Mouse (Mus musculus) embryonic facial prominence, embryonic 14.5 days (tissue): ENCODE data around the gene Ppp1r1b. TPM values are rescaled to one million over a fixed set of nuclear protein-coding genes. Genes with fewer than 3 reads are reported as not detected.

ENCODE experiments used
- ATAC-seq: fragments of 200-750 bp; cut with Nextera tagmentation; 2 replicates; pipeline ENCODE4 v1.8.0; 2017; ENCODE audit warnings: low read depth, moderate number of reproducible peaks, moderate TSS enrichment
- DNase-seq: peaks from one replicate; pipeline ENCODE4 v3.0.0-alpha.2; 2015; ENCODE audit warnings: low spot score
- H3K27ac ChIP-seq: fragments of 300-500 bp; sonication (generic); replicated peaks from 2 replicates; pipeline ENCODE4 v1.5.1; 2014; ENCODE audit warnings: low read depth, mild to moderate bottlenecking, low read length, moderate library complexity
- H3K27me3 ChIP-seq: fragments of 300-500 bp; sonication (generic); replicated peaks from 2 replicates; pipeline ENCODE4 v1.6.1; 2014; ENCODE audit warnings: low read length; ENCODE audit not compliant: control insufficient read depth, insufficient read depth
- H3K36me3 ChIP-seq: fragments of 300-500 bp; sonication (generic); 2 replicates; pipeline ENCODE4 v1.6.1; 2014; ENCODE audit warnings: low read length, mixed read lengths; ENCODE audit not compliant: control insufficient read depth, insufficient read depth
- H3K4me1 ChIP-seq: fragments of 300-500 bp; sonication (generic); 2 replicates; pipeline ENCODE4 v1.6.1; 2014; ENCODE audit warnings: antibody characterized with exemption, low read length; ENCODE audit not compliant: control insufficient read depth, insufficient read depth
- H3K4me2 ChIP-seq: fragments of 300-500 bp; sonication (generic); 2 replicates; pipeline ENCODE4 v1.6.1; 2014; ENCODE audit warnings: low read depth, mild to moderate bottlenecking, low read length, moderate library complexity, mixed read lengths
- H3K4me3 ChIP-seq: fragments of 300-500 bp; sonication (generic); 2 replicates; pipeline ENCODE4 v1.5.1; 2014; ENCODE audit warnings: low read depth, mild to moderate bottlenecking, low read length
- H3K9ac ChIP-seq: fragments of 300-500 bp; sonication (generic); 2 replicates; pipeline ENCODE4 v1.6.1; 2014; ENCODE audit warnings: low read depth, mild to moderate bottlenecking, low read length, moderate library complexity, mixed read lengths
- H3K9me3 ChIP-seq: fragments of 300-500 bp; sonication (generic); 2 replicates; pipeline ENCODE4 v1.6.1; 2016; ENCODE audit warnings: low read length; ENCODE audit not compliant: control insufficient read depth
- WGBS: fragments of 180-500 bp; shearing (Covaris S2); extraction: QIAGEN DNeasy Blood & Tissue Kit; methylation state at CpG from one replicate; pipeline ENCODE4 v1.1.7; 2014; 5-methylcytosine and 5-hydroxymethylcytosine counted together
- polyA plus RNA-seq: library from polyadenylated mRNA; unstranded; fragments of >200 nt; fragmentation: Nextera tagmentation; extraction: Ambion mirVana; gene quantifications from 2 replicates; pipeline ENCODE4 v1.2.1, GENCODE M21; 2014

Gene Ppp1r1b
- polyA plus RNA-seq, 1 experiment from 2014 or later = 4.1 TPM

DNA sequence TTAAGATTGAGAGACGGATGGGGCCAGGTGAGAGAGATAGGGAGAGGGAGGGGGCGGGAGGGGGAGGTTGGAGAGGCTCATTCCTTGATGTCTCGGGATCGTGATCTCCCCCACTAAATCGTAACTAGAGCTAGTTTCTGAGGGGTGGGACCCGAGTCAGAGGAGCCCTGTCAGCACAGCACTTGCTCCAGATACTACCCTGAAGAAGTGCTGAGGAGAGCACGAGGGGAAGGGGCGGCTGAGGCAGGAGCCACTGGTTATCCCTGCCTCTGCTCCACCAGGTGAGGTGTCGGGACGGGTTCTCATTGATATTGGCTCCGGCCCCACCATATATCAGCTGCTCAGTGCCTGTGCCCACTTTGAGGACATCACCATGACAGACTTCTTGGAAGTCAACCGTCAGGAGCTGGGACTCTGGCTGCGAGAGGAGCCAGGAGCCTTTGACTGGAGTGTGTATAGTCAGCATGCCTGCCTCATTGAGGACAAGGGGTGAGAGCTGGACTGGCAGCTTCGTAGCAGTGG is 38.9 kb downstream of the Ppp1r1b start:
- 0 out of 2 replicates have a peak overlapping the region, but pooled peaks have one; percentile 10 for H3K4me2 ChIP-seq
- no peak for ATAC-seq
- WGBS = 53% methylated on average over 14 of the region's 14 CpGs

DNA sequence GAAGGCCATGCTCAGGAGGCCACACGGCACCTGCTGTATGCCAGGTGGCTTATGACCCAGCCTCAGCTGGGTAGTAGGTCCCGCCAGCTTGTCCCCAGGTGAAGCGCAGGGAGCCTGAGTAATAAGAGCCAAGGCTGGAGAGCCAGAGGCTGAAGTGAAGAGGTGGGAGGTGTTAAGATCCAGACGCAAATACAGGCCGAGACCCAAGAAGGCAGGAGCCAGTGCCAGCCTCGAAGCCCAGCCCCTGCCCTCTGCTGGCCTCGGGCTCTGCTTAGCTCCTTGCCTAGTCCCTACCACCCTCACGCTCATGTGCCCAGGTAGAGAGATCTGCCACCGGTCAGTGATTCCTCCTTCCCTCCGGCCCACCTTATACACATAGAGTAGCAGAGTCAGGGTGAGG is 40.1 kb downstream of the Ppp1r1b start:
- ATAC-seq (no peak), DNase-seq (no peak)
- no peaks in the 10 kb centered on the region for H3K9me3 ChIP-seq
- H3K9ac ChIP-seq = no peak overlapping the region
- 0 out of 2 replicates have a peak, but pooled peaks cover 4% of the 10 kb centered on the region for H3K4me1 ChIP-seq
- H3K36me3 ChIP-seq = no peaks in the 10 kb centered on the region
- H3K4me3 ChIP-seq = no peak overlapping the region
- 74% methylated on average over 10 of the region's 10 CpGs for WGBS
- H3K27me3 ChIP-seq = peaks cover 50% of the 10 kb centered on the region
- H3K4me2 ChIP-seq = no peak overlapping the region
- H3K27ac ChIP-seq = no peak overlapping the region

More for the DNA sequence above, 38.9 kb downstream of the Ppp1r1b start:
- Histone ChIP-seq H3K36me3 (no peaks in the 10 kb centered on the region), H3K9ac (no peak overlapping the region), H3K4me3 (no peak overlapping the region), H3K4me1 (no peaks in the 10 kb centered on the region), H3K27me3 (peaks cover 50% of the 10 kb centered on the region), H3K9me3 (no peaks in the 10 kb centered on the region), H3K27ac (no peak overlapping the region)
- no peak for DNase-seq

DNA sequence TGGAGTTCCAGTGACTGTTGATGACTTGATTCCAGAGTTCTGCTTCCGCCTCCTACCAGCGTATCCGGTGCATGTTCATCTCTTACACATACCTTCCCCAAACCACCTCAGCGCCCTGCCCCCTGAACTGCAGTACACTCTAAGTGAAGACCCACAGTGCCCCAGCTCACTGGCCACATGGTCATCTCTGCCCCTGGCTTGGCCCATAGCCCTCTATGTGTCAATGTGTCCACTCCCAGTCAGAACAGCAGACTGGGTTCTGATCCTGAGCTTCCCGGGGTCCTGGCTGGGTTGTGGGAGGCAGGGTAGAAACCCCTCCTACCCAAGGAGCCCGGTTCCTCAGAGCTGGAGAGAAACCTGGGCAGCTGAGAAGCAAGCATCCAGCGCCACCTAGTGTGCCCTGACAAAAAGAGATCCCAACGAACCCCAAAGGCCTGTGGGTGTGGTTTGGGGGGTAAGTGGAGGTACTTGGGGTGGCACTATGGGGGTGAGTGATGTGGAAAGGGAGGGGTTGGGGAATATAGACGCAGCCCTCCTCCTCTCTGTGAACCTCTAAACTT is 41.1 kb downstream of the Ppp1r1b start:
- Histone ChIP-seq H3K27ac (no peak overlapping the region), H3K9ac (no peak overlapping the region), H3K36me3 (no peaks in the 10 kb centered on the region), H3K27me3 (peaks cover 50% of the 10 kb centered on the region), H3K9me3 (no peaks in the 10 kb centered on the region), H3K4me3 (no peak overlapping the region), H3K4me1 (peaks cover 10% of the 10 kb centered on the region; the same call in 1 of the 2 replicates), H3K4me2 (no peak overlapping the region)
- DNase-seq = peak; percentile 65
- ATAC-seq = no peak
- 21% methylated on average over 9 of the region's 9 CpGs for WGBS

DNA sequence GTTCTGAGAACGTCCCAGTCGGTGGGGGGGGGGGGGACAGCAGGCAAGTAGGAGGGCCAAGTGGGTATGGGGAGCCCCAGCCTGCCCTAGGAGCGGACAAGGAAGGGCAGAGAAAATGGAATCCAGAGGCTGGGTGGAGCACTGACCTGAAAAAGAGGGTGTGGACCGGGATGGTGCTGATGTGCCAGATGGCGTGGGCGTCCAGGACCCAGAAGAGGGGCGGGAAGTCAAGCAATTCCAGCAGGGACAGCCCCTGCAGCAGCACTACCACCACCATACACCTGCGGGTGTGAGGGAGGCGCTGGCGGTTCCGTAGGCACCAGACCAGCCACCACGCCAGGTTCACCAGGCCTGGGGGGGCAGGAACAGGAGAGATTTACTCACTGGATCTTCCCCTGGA is 41.9 kb downstream of the Ppp1r1b start:
- Histone ChIP-seq H3K4me2 (no peak overlapping the region), H3K36me3 (no peaks in the 10 kb centered on the region), H3K9me3 (no peaks in the 10 kb centered on the region), H3K4me1 (peaks cover 15% of the 10 kb centered on the region; the same call in 1 of the 2 replicates), H3K4me3 (no peak overlapping the region), H3K9ac (0 out of 2 replicates have a peak overlapping the region, but pooled peaks have one; percentile 6), H3K27ac (no peak overlapping the region), H3K27me3 (peaks cover 43% of the 10 kb centered on the region)
- DNase-seq (no peak), ATAC-seq (no peak)
- 72% methylated on average over 9 of the region's 12 CpGs for WGBS

DNA sequence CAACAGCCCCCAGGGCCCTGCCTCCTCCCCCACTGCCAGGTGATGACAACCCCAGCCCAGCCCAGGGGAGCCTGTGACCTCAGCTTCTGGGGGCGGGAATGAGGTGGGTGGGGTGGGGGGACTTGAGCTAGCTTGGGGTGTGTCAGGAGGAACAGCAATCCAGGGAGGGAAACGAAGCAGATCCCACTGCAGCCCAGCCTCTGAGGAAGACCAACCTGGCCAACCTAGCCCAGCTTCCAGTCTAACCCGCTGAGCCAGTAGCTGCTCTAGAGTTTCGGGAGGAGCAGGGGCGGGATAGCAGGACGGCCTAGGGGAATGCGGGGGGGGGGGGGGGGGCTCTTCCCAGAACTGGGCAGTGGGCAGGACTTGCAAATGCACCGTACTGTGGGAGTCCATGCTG is 43.8 kb downstream of the Ppp1r1b start:
- WGBS = 12% methylated on average over 6 of the region's 8 CpGs
- DNase-seq (peak; percentile 80), ATAC-seq (peak; percentile 56)
- H3K27ac ChIP-seq = peak overlapping the region; percentile 81
- peaks cover 15% of the 10 kb centered on the region; the same call in 1 of the 2 replicates for H3K4me1 ChIP-seq
- H3K36me3 ChIP-seq = no peaks in the 10 kb centered on the region
- no peaks in the 10 kb centered on the region for H3K9me3 ChIP-seq
- H3K4me2 ChIP-seq = no peak overlapping the region
- peaks cover 24% of the 10 kb centered on the region for H3K27me3 ChIP-seq
- H3K9ac ChIP-seq = no peak overlapping the region
- no peak overlapping the region for H3K4me3 ChIP-seq

DNA sequence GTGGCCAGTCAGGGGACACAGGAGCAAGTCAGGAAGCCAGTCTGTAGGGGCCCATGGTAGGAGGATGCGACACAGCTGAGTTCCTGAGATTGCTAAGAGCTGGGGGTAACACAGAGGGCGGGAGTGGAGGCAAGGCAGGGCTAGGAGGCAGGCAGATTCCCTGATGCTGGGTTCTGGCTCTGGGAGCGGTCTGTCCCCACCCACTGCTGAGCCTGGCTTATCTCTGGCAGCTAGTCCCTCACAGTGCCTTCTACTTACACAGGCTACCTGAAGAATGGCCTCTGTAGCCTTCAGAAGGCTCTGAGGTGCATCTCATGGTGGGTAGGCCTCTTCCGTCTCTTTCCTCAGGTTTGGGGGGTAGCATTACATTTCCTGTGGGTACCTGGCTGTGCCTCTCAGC is 44.4 kb downstream of the Ppp1r1b start:
- H3K27ac ChIP-seq = peak overlapping the region; percentile 81
- ATAC-seq (0 out of 2 replicates have a peak, but pooled peaks have one; percentile 10), DNase-seq (no peak)
- no peak overlapping the region for H3K9ac ChIP-seq
- H3K36me3 ChIP-seq = no peaks in the 10 kb centered on the region
- peaks cover 18% of the 10 kb centered on the region for H3K27me3 ChIP-seq
- no peak overlapping the region for H3K4me3 ChIP-seq
- H3K9me3 ChIP-seq = no peaks in the 10 kb centered on the region
- peaks cover 15% of the 10 kb centered on the region; the same call in 1 of the 2 replicates for H3K4me1 ChIP-seq
- WGBS = 56% methylated on average over 3 of the region's 4 CpGs
- no peak overlapping the region for H3K4me2 ChIP-seq

DNA sequence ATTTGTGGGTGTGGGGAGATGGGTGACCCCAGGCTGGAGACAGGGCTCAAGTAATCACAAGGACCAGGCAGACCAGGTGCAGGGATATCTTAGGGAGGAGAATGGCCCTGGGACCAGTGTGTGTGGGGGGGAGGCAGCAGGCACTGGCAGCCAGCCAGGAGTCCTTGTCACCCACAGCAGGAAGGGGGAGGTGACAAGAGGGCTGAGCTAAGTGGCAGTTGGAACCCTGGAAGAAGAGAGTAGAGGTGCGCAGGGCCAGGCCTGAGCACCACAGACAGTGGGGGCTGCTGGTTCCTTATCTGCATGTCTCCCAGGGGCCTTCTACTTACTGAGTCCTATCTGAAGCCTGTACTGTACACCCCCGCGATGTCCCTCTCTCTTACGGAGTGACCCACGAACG is 45.1 kb downstream of the Ppp1r1b start:
- Histone ChIP-seq H3K4me2 (no peak overlapping the region), H3K27me3 (peaks cover 11% of the 10 kb centered on the region), H3K9me3 (no peaks in the 10 kb centered on the region), H3K27ac (peak overlapping the region; percentile 81), H3K4me3 (no peak overlapping the region), H3K36me3 (no peaks in the 10 kb centered on the region), H3K9ac (no peak overlapping the region), H3K4me1 (peaks cover 15% of the 10 kb centered on the region; the same call in 1 of the 2 replicates)
- DNase-seq (peak; percentile 62), ATAC-seq (peak; percentile 27; the same call in 1 of the 2 replicates)
- WGBS = 79% methylated on average over 6 of the region's 6 CpGs

DNA sequence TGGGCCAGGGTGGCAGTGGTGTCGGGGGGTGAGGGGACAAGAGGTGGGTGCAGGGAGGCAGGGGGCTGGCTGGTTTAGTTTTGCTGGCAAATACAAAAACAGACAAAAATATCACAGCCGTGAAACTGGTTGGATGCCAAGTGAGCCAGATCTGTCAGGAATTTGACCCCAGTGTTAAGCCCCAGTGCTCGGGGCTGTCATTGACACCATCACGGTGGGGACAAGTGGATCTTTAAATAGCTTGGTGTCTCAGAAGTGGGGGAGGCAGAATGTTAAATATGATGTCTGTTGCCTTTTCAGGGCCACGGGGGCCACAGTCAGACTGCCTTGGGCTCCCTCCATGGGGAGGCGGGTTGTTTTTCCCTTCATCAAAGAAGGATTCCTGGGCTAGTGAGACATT is 46.1 kb downstream of the Ppp1r1b start:
- Histone ChIP-seq H3K4me3 (no peak overlapping the region), H3K27ac (no peak overlapping the region), H3K9ac (no peak overlapping the region), H3K4me1 (peaks cover 15% of the 10 kb centered on the region; the same call in 1 of the 2 replicates), H3K36me3 (no peaks in the 10 kb centered on the region), H3K4me2 (no peak overlapping the region), H3K27me3 (peaks cover 5% of the 10 kb centered on the region), H3K9me3 (no peaks in the 10 kb centered on the region)
- 32% methylated on average over 6 of the region's 6 CpGs for WGBS
- DNase-seq (peak; percentile 51), ATAC-seq (0 out of 2 replicates have a peak, but pooled peaks have one; percentile 19)
